Mouse (Mus musculus): ENCODE results near the gene Mylpf.
"Not testable (repeated sequence)": the region's sequence is repeated elsewhere in the genome, so short reads cannot be mapped to it uniquely, and the experiment has no call there.

Gene Mylpf

GRCm38 (mm10) chr7:127208553-127209438, at the start of gene Mylpf:
Gene Mylpf, plus strand, starts transcription at chr7:127208890.
- peak; percentile 95 for DNase-seq (ENCODE audit: extremely low spot score, low spot score)

- DNase-seq (ENCODE audit: extremely low spot score, low spot score), result no peak
Observed at GRCm38 (mm10) chr7:127162546-127162945, 46.1 kb upstream of the Mylpf start.

DNA sequence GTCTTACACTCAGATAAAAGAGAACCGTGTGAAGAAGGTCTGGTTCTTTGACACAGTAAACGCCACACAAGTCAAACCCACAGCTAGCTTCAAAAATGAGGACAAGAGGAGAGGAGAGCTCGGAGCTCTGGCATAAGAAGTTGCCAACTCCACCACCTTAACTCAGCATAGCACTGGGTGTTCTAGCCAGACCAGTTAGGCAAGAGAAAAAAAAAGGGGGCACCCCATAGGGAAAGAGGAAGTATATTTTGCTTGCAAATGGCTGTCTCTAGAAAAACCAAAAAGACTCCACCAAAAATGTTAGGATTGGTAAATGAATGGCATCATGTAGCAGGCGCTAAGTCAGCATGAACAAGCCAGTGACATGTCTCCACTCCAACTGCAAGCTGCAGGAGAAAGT, 44.7 kb upstream of the Mylpf start:
- no peak for DNase-seq (ENCODE audit: extremely low spot score, low spot score)

DNA sequence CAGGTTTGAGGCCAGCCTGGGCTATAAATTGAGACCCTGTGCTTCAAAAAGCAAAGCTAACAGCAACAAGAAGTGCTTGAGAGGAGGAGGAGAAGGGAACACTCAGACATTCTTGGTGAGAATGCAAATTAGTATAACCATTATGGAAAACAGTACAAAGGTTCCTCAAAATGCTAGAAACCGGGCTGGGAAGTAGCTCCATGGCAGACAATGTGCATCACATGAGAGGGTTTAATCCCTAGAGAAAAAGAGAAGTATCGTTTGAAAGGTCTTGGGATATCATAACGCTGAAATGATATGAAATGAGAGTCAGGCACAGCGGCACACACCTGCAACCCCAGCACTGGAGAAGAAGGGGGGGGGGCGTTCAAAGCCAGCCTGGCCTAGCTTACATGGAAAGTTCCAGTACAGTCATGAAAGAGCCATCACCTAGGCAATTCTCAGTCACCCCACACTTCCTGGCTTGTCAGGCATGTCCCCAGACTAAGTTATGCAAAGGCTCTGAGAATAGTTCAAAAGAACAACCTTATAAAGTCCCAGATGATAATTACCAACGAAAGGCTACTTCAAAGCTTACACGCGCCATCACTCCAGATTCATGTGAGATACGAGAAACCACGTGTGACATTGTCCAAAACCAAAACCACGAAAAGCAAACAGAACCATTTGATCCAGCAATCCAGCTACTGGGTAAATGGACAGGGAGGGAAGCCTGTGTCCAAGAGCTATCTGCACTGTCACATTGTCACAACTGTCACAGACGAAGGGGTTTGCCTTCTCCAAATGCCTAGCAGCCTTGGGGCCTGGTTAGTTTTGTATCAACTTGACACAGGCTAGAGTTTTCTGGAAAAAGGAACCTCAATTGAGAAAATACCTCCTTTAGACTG, 42.8 kb upstream of the Mylpf start:
- no peak for DNase-seq (ENCODE audit: extremely low spot score, low spot score)

DNA sequence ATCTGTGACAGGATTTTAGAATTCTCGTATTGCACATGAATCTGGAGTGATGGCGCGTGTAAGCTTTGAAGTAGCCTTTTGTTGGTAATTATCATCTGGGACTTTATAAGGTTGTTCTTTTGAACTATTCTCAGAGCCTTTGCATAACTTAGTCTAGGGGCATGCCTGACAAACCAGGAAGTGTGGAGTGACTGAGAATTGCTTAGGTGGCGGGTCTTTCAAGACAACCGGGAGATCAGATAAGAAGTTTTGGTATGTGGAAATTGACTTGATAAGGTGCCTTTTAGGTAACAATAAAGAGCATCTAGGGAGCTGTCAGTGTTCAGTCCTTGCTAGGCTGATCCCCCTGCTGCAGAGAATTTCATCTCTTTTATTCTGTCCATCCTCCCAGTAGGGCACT, 42.2 kb upstream of the Mylpf start:
- no peak for DNase-seq (ENCODE audit: extremely low spot score, low spot score)

DNA sequence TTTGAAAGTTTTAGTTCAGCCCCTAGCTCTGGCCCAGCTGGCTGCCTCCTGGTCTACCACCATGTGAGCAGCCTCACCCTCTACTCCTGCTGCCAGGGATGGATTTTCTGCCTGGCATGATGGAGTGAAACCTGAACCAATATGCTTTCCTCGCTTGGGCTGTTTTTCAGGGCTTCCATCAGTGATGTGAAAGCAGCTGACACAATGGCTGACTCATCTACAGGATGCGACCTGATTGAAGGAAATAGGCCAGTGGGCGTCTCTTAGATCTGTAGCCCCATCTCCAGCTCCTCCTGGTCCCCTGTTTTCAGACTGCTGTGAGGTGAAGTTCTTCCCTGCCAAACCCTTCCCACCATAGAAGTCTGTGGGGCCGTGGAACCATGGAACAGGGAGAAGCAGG, 31.8 kb upstream of the Mylpf start:
- no peak for DNase-seq (ENCODE audit: extremely low spot score, low spot score)

- DNase-seq (ENCODE audit: extremely low spot score, low spot score), result no peak
Observed at GRCm38 (mm10) chr7:127180783-127181182, 27.9 kb upstream of the Mylpf start.

DNA sequence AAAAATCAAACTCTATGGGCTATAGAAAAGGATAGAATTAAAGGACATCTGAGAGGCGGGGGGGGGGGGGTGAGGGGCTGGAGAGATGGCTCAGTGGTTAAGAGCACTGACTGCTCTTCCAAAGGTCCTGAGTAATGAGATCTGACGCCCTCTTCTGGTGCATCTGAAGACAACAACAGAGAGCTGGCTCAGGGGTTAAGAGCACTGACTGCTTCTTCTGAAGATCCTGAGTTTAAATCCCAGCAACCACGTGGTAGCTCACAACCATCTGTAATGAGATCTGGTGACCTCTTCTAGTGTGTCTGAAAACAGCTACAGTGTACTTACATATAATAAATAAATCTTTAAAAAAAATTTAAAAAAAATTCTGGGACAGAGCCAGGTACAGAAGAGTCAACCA, 27.0 kb upstream of the Mylpf start:
- DNase-seq (ENCODE audit: extremely low spot score, low spot score), result not testable (repeated sequence)

GRCm38 (mm10) chr7:127183345-127183744, 25.3 kb upstream of the Mylpf start:
- no peak for DNase-seq (ENCODE audit: extremely low spot score, low spot score)

- DNase-seq (ENCODE audit: extremely low spot score, low spot score), result no peak
Observed at GRCm38 (mm10) chr7:127183828-127184227, 24.9 kb upstream of the Mylpf start.

DNA sequence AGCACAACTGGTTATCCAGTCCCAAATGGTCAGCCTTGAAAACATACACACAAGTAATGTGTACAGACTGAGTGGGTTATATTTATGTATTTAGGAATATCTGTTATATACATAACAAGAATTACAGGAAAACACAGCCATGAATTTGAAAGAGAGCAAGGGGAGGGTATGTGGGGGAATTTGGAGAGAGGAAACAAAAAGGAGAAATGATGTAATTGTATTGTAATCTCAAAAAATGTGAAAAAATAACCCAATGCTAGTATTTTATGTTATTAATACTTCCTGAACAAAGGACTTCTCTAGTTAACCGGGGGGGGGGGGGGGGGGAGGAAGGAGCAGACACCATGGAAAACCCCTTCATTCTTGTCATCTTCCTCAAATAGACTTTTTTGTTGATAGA, 24.0 kb upstream of the Mylpf start:
- DNase-seq (ENCODE audit: extremely low spot score, low spot score), result no peak

DNA sequence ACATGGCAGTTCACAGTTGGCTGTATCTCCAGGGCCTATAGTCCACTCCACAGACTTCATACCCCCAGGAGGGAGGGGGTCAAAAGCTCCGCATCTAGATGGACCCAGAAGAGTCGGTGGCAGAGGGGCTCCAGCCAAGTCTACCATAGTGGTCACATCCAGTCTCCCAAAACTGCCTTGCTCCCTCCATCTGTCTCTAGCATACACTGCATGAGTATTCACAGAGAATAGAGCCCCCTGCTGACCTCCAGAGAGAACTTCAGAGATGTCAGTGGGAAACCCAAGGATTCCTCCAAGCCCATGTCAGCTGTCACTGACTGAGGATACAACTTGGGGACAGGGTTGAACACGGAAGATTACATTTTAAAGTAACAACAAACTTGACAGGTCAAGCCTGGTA, 23.1 kb upstream of the Mylpf start:
- no peak for DNase-seq (ENCODE audit: extremely low spot score, low spot score)

- no peak for DNase-seq (ENCODE audit: extremely low spot score, low spot score)
Observed at GRCm38 (mm10) chr7:127187351-127187750, 21.3 kb upstream of the Mylpf start.

DNA sequence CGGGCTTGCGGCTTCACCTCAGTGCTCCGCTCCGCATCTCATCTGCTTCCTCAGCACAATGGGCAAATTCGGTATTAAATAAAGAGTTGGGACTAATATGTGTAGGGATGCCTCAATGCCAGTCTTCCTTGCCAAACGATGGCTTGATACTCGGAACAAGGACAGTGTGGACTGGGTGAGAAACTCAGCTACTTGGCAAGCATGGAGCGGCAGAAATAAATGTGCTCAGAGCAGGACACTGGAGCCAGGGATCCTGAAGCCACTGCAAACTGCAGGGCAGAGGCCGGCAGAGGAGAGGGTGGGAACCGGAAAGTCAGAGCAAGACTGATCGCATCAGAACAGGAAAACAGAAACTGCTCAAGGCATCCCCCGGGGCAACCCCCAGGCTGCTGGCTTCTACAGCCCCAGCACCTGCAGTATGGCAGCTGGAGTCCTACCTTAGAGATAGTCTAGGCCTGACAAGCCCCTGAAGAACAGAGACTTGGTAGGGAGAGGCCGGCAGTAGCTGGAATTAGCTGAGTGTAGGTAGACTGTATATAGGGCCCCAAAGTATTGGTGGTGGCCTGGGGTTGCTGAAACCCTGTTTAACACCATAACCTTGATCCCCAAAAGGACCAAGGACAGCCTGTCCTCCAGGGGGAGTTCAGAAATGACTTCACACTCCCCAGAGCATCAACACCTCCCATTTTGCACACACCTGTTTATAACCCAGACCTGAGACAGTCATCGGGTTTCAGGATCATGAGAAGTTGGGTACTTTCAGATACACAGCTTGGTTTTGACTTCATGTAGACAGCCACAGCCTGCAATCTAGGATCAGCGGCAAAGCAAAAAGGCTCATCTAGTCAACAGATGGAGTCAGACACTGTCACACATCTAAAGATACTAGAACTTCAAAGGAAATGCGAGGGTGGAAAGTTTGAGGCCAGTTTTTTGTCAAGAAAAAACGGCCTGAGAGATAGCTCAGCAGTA, 20.1 kb upstream of the Mylpf start:
- no peak for DNase-seq (ENCODE audit: extremely low spot score, low spot score)

- DNase-seq (ENCODE audit: extremely low spot score, low spot score), result no peak
Observed at GRCm38 (mm10) chr7:127190672-127191071, 18.0 kb upstream of the Mylpf start.

- no peak for DNase-seq (ENCODE audit: extremely low spot score, low spot score)
Observed at GRCm38 (mm10) chr7:127192989-127193388, 15.7 kb upstream of the Mylpf start.

DNA sequence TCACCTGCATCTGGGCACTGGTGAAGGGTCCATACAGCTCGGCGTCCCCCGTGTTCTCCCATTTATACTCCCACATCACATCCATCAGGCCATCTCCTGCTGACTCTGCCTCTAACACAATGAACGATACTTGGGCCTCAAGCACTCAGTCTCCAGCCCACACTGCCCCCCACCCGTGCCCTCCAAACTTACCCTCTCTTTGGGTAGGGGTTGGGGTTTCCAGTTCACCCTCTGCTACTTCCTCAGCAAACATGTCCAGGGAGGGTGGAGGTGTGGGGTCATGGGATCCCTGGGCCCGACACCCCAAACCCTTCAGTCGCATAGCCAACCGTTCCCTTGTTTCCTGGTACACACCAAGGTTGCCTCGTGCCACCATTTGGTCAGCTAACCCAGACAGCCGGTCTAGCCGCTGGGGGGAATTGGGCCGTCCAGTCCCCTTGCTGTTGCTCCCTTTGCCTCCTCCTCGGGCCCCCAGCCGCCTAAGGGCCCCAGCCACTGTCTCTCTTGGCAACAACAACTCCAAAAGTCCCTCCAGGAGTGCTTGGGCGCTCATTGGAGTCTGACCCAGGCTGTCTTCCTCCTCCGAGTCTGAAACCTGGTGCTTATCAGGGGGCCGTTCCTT, 14.6 kb upstream of the Mylpf start:
- no peak for DNase-seq (ENCODE audit: extremely low spot score, low spot score)

DNA sequence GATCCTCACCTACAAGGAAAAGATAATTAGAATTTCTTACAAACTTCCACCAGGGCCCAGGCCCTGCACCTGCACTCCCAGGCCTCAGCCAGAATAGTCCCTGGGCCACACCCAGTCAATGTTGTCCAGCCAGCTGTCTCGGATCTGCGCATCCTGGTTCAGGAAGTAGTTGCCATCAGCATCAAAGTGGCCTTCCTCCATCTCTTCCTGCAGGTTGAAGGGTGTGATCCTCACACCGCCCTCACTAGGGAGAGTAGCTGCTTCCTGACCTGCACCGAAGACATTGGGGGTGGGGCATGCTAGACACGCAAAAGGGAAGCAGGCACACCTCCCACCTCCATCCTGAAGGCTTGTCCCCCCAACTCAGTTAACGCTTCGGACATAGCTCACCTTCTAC, 14.1 kb upstream of the Mylpf start:
- no peak for DNase-seq (ENCODE audit: extremely low spot score, low spot score)

DNA sequence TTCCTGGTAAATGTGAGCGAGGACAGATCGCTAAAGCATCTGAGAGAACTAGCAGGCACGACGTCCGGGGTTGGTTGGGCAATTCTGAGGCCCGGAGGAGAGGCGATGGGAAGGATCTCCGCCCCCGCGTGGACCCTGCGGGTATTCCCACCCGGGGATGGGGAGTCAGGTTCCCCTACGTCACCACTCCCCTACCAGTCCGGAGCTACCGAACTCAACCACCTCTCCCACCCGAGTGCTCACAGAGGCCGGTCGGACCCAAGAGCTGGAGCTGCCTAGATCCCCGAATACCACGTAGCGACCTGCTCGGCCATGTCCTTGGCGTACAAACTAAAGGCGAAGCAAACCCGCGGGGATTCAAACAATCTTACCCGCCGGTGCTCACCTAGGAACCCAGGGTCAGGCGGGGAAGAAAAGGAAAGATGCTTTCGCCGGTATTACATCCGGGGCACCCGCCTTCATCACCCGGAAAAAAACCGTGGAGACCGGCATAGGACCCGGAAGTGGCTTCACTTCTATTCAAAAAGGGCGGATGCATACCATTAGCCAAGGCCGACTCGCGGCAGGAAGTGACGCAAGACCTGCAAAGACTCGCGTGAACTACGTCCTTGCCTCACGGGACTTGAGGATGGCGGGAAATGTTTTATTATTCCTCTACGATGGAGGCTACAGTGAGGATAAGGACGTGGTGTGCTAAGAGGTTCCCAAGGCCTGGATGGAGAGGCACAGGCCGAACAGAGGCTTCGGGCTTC, 13.0 kb upstream of the Mylpf start, which contains the start of gene Cd2bp2:
TSS of gene Cd2bp2 (minus strand) at position 507 of the 752 bp plus-strand sequence.
- DNase-seq (ENCODE audit: extremely low spot score, low spot score), result peak; percentile 96

DNA sequence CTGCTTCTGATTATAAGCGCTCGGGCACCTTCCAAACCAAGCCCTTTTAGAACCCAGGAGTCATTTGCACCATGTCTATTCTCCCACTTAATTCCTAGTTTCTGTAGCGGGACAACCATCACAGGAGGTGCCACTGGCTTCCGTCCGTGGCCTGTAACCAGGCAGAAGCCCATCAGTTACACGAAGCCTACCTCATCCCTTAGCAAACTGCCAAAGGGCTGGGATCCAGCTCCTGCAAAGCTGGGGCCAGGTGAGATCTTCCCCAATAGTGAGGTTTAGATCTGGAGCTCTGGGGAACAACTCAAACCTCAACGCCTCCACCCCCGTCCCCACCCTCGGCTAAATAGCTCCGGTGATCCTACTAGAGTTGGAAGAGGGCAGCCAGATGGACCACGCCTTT, 12.2 kb upstream of the Mylpf start:
- peak; percentile 29 for DNase-seq (ENCODE audit: extremely low spot score, low spot score)
